Mouse (Mus musculus) cerebellum, postnatal 10 days (tissue): Measurements from ENCODE around the gene Fam133b.

ENCODE experiments used
- DNase-seq, 2 experiments: peaks; one replicate each; pipeline ENCODE4 v3.0.0; 2021; ENCODE audit warnings: mixed read lengths in 2 of 2

The Fam133b gene

DNA sequence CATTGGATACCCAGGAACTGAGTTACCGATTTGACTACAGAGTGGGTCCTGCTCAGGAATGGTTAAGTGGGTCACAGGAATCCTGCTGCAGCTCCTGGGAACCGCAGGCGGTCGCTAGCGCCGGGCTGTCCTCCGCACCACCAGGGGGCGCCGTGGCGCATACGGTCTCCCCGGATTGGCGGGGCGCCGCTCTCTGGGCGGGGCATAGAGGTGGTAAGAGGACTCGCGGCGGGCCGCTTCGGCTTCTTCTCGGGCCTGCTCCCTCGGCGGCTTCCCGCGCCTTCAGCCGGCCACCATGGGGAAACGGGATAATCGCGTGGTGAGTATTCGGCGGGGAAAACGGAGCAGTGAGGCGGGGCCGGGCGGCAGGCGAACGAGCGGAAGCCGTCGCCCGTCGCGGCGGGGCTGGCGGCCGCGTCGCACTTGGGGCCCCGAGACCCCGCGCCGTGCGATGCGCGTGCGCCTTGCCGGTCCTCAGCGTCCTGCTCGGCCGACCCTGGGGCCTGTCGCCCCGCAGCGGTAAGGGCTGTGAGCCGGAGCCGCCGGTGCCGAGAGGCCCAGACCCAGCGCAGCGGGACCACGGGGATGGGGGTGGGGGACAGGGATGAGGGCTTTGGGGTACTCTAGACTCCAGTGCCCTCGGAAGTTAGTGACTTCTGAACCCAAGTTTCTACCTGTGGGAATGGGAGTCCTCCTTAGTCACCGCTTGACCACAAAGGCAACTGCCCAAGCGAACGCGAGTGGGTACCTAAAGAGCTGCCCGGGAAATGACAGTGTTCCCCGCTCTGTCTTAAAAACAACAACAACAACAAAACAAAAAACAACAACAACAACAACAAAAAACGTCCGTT is at the start of gene Fam133b:
Gene Fam133b (plus strand): TSS at position 205 of the 851 bp plus-strand sequence.
- peak; percentile 99 to 100 for DNase-seq

DNA sequence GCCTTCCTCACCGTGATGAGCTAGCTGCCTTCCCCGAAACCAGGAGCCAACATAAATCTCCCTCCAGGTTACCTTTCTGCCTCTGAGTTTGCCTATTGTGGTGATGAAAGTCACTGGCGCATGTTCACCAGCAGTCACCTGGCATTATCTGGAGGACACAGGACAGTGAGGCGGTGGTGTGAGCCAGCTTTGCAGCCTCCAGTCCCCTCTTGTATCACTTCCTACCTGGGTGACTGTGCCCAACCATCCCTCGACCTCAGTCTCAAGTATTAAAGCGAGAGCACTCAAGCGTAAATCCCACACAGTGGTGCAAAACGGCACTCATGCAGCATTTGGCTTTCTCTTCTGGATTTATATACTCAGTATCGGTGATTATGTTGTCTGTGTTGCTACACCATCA is 49.7 kb upstream of the Fam133b start:
- DNase-seq: no peak

DNA sequence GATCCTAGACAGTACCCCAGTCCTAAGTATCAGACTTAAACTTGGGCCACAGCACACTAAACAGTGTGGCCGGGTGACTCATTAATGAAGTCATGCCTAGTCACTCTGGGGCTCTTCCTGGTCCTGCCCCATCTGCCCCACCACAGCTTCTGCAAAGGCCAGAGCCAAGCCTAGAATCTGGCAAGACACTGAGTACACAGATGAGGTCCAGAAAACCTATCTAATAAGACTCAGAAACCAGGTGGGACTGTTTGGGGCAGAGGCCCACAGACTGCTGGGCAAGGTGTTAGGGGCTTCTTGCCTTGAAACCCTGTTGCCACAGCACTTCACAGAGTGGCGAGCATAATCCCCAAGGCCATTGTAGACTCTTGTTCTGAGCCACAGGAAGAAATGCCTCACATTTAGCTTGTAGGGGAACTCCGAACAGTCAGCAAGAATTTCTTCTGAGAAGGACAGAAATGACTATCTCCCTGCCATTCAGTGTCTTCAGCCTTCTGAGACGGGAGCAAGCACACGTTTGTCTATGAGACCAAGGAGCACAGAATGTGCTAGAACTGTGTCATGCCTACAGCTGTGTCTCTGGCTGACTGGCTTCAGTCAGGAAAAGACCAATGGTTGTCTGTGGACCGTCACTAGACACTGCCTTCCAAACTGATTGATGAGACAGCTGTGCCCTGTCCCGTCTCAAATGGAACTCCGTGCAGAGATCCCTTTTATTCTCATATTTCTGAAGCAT is 49.0 kb upstream of the Fam133b start:
- no peak for DNase-seq

DNA sequence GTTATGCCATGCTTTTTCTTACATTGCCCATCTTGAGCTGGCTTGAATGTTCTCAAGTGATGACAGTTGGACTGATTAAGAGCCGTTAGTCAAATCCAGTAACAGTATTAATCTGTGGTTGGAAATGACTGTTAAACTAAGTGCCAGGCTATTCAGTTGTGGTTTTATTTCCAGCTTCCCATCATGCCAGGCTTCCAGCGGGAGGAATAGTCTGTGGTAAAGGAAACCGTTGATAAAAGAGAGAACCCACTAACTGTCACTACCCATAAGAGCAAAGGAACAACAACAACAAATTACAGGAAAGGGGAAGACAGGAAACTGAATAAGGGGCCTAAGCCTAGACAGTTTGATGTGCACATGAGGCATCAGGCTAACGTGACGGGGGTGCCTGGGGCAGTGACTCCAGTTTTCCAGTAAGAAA is 46.1 kb upstream of the Fam133b start:
- no peak for DNase-seq

DNA sequence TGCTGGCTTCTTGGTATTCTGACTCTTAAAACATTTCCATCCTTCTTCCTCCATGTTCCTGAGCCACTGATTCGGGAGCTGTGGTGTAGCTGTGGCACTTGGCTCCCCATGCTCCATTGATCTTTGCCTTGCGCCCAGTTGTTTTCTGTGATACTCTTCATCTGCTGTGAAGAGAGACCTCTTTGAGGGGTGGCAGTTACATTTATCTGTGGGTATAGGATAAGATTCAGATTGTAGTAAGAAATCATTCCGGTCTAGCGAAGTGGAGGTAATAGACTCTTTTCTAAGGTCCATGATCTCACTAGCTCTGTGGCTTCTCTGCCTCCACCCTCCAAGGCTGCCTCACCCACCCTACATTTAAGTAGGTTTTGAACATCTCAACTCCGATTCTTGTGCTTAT is 43.3 kb upstream of the Fam133b start:
- DNase-seq: no peak

DNA sequence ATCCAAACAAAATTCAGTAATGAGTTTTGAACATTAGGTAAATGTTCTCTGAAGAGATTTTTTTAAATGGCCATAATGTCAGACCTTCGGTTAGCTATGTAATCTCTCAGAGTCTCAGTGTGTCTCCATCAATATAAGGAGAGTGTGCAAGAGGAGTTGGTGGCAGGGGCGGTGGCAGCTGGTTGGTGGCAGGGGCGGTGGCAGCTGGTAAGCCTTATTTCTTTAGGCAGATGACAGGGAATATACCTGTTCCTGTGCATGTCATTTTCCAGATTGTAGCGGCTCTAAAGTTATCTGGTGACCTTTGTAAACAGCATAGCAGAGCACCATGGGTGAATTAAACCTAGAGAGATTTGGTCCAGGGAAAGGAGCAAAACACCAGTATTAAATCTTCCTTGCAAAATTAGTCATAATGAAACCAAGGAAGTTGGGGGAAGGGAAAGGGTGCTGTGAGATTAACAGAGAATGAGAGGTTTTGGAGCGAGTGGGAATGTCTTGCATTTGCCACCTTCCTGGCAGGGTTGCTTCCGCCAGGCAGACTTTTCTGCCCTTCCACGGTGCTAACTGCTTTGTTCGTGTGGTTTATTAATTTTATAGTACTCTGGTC is 42.6 kb upstream of the Fam133b start:
- no peak for DNase-seq

DNA sequence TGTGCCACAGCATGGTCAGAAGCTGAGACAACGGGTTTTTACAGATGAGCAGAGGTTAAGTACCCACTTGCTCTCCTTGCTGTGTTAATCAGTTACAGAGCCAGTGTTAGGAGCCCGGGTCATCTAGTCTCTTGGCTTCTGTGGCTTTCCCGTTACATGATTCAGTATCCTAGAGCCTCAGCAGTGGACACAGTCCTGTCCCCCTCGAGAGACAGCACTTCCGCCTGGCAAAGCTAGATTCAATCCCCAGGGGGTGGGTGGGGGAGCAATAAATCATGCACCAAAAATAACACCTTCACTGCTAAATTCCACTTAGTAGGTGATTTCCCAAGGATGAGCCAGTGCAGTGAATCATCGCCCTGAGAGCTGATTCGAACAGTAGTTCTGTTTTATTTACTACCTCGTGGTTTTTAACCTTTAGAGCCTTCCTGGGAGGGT is 42.0 kb upstream of the Fam133b start:
- no peak for DNase-seq

DNA sequence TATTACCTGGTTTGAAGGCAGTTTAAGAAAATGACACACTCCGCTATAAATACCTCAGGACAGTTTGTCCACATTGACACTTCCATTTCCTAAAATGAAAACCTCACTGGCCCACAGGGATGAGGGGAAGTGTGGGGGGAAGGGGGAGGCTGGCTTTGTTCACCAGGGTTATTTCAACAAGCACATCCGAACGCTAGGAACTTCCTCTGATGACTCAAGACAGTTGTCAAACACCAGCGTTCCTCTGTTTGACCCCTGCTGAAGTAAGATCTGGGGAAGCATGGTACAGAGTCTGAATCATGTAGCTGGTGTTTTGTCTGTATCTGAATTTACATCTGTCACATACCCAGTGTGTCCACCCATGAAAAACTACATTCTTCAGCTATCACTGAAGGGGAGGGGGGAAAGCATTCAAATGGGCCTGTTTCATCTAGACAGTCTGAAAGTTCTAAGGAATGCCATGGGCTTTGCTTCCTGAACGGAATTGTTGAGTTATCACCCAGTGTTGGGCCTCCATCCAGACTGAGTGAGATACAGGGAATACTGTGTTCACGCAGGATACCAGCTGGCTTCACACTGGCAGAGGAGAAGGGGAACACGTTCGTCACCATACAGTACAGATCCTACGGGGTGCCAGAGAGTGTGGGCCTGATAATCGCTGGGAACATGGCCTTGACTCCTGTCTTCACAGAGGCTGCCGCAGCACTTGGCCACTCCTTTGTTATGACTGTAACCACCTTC is 40.9 kb upstream of the Fam133b start:
- DNase-seq: no peak

DNA sequence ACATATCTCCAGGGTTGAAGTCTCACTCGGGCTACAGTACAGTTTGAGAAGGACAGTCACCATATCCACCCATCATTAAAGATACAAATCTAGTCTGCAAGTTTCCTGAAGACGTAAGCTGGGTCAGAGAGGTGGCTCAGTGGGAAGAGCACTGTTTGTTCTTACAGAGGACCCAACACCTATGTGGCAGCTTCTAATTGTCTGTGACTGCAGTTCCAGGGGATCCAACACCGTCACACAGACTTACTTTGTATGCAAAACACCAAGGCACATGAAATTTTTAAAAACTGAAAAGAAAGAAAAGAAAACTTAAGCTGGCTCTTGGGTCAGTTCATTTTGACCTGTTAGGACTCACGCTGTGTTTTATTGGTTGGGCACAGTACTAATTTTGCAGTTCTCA is 40.3 kb upstream of the Fam133b start:
- DNase-seq: no peak

DNA sequence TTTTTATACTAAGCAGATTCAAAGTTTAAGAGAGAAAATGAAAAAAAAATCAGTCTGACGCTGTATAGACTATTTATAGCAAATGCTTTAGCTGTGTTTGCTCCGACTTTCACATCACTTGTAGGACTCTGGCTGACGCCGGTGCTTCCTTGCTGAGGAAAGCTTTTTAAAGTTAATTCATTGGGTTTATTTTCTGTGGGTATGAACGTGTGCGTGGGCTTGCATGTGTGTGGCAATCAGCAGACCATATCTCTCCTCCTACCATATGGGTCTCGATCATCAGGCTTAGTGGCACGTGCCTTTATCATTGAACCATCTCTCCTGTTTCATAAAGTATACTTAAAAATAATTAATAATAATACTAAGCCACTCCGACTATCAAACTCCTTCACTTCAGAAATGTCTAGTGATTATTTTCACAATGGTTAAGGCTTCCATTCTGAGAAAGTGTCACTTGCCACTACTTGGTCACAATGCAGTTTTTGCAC is 39.8 kb upstream of the Fam133b start:
- DNase-seq: no peak

DNA sequence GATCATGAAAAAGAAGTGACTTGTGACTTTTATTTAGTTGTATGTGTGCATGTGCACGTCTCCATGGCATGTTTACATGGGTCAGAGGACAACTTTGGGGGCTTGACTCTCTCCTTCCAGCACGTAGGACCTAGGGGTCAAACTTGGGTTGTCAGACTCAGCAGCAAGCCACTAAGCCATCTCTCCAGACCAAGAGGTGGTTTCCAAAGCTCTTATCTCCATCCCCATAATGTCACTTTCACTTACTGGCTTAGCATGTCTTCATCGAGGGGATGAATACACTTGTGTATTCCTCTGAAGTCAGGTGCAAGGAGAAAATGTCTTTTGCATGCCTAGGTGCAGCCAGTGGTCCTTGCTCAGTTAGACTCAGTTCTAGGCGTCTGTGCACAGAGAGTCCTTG is 39.2 kb upstream of the Fam133b start:
- no peak for DNase-seq

DNA sequence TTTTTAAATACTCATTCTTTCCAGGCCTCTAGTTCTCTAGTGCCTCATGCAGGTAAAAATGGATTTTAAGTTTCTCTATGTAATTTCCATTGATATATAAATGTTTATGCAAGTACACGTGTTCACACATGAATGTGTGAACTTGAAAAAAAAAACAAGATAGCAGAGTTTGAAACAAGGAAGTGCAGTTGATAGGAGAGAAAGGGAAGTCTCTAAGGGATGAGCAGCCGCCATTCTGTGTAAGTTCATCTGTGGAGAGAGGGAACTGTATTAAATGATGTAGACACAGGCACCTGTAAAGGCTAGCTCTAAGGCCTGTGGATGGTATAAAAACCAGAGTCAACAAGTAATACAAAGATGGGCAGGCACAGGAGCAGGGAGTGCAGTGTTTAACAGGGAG is 38.1 kb upstream of the Fam133b start:
- DNase-seq: no peak

DNA sequence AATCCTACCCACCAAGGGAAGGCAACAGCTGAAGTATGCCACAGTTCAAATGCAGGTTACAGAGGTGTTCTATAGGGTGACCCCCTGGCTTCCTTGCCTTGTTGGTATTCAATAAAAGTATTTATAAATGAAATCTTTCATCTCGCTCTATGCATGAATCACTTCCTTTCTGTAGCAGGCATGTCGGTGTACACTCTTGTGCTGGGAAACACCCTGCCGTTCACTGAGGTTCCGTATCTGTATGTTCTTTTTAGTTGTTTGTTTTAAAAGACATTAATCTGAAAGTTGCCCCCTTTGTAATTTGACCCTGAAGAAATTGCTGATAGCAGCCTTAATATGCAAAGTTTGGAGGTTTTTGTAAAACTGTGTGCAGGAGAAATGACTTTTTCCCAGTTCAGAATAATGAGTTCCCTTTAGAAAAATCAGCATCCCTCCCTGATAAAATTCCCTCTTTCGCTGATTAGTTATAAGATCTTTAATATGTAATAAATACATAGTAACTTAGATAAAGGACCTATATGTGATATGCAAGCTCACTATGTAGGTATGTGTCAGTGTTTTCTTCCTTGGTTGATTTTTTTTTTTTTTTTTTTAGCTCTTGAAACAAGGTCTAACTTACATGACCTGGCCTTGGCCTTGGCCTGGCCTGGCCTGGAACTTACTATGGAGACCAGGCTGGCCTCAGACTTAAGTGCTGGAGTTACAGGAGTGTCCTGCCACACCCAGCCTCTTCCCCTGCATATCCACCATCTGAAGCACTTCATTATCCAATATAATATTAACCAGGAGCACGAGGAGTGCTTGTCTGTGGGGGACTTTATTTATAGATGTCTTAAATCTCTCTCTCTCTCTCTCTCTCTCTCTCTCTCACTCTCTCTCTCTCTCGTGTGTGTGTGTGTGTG is 34.9 kb upstream of the Fam133b start:
- DNase-seq: no peak

DNA sequence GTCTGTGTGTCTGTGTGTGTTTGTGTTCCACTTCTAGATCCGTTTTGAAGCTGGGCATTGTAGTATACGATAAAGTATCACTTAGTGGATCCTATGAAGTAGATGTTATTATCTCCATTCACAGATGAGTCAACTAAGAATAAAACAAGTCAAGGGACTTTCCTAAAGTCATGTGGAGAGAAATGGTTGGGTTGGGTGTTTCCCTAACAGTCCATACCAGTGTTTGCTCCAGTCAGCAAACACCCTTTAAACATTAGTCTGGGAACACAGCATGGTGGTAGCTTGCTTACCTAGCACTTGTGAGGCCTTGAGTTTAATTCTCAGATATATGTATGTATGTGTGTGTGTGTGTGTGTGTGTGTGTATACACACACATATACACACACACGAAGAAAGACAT is 34.1 kb upstream of the Fam133b start:
- DNase-seq: no peak

DNA sequence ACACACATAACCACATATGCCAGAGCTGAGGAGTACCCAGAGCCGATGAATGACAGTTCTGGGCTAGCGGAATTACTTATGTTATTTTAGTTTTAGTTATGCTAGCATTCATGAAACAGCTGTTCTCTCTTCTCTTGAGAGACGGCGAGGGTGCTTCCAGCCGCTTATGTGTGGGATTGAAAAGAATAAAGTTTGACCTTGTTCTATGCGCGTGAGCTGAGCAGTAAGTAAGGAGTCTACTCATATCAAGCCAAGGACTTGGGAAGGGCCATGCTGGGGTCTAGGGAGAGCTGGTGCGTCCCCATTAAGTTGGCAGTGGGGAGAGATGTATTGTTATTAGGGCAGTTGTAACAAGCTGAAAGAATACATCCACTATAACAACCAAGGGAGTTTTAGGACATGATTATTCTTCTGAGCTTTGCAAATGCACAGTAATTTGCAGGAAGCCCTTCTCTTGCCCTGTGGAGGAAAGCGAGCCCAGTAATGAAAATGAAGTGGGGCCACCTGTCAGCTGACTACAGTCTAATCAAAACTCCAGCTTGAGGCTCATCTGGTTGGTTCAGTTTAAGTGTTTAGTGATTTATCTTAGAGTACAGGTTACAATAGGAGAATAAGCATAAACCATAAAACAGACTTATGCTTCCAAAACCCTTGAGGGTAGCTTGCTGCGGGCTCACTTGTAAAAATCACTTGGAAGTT is 32.4 kb upstream of the Fam133b start:
- no peak for DNase-seq

DNA sequence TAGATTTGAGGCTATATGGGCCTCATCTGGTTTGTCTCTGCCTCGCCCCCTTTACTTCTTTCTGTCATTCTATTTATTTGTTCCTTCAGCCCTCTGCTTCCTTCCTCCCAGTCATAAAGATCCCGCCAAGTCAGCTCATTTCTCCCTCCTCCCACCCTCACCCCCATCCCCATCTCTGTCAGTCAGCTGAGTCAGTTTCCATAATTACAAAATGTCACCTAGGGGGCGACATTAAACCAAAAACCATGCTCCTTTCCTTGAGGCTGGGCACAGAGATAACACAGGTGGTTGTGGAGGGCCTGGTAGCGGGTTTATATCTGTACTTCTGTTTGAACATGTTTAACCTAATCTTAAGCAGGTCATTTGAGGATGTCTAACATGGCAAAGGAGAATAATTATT is 31.0 kb upstream of the Fam133b start:
- DNase-seq: peak; percentile 34 to 48

DNA sequence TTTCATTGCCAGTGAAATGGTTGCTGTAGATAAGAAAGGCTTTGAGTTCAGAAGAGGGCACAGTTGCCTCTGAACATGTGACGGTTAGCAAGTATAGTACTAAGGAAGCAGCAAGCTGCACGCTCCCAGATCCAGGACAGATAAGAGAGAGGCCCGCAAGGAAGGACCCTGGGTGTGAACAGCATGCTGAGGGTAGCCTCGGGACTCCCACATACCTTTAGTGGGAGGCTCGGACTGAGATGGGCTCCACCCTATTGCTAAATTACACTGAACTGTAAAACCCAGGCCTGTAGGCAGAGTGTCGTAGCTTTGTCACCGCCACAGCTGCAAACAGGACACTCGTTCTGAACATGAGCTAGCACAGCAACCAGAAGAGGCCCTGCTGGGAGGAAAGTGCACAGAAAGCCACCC is 28.7 kb upstream of the Fam133b start:
- DNase-seq: no peak

DNA sequence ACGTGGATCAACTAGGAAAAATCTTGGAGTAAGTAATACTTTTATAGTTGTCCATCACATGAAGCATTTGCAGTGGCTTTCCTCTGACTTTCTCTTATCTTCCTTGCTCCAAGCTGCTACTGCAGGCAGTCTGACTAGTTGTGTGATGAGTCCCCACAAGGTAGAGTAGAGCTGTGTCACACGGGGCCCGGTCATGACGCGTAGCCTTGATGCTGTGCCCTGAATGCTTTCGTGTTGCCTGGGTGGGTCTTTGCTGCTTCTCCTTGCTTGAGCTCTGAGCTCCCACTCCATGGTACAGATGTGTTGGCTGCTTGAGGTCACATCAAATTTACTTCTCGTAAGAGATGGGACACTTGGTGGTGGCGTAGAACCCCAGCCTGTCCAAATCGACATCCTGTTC is 28.2 kb upstream of the Fam133b start:
- DNase-seq: no peak

DNA sequence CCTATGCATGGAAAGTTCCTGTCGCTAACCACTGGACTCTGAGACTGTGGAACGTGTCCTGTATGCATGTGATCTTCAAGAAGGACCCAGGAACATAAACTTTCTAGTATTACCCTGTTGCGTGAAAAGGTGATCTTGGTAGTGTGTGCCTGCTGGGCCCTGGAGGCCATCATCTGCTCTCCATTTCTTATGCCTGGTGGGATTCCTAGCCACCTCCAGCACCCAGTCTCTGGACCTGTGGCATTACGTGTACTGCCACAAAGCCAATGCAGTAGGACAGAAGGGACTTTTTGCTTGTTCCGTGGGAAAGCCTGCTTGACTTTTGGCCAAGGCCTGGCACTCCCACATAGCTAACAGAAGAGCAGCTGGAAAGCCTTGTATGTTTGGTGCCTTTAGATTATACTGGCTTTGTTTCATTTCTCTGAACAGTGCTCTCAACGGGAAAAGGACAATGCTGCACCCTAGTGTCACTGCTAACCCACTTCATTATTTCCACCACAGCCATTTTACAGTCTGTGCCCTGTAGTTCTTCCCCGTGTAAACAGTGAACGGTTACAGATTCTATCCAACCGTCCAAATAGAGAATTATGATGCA is 27.1 kb upstream of the Fam133b start:
- DNase-seq: peak; percentile 75

DNA sequence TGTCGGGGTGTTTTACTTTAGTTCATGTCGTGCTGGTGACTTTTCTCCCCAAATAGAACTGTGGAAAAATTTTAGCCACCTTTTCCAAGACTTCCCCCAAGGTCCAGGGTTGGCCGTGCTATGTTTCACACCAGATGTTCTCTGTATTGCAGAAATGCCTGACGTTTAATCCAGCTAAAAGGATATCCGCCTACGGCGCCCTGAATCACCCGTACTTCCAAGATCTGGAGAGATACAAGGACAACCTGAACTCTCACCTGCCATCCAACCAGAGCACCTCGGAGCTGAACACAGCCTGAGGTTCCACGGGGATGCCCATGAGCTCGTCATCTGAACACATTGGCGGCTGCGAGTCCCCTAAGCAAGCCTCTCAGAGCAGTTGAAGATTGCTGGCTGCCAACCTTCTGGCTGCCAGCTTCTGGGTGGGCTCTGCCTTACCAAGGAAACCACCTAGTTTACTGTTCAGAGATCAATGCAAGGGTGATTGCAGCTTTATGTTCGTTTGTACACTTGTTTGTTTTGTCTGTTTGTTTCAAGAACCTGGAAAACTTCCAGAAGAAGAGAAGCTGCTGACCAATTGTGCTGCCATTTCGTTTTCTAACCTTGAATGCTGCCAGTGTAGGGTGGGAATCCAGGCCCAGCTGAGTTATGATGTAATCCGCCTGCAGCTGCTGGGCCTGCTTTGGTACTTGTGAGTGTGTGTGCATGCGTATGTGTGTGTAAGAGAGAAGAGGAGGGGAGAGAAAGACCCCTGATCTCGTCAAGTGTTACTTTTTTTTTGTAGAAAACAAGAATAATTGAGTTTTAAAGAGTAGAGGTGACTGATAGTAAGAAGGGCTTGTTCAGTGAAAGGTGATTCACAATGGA is 22.9 kb upstream of the Fam133b start:
- DNase-seq: no peak
